Mouse (Mus musculus): ENCODE measurements around the gene Gm21149. TPM values are rescaled to one million over a fixed set of nuclear protein-coding genes. Genes with fewer than 3 reads are reported as not detected.
"Not testable (repeated sequence)": the region's sequence is repeated elsewhere in the genome, so short reads cannot be mapped to it uniquely, and the experiment has no call there.

Gm21149 gene
- polyA plus RNA-seq (2017; shearing (Covaris generic)) = not detected

DNA sequence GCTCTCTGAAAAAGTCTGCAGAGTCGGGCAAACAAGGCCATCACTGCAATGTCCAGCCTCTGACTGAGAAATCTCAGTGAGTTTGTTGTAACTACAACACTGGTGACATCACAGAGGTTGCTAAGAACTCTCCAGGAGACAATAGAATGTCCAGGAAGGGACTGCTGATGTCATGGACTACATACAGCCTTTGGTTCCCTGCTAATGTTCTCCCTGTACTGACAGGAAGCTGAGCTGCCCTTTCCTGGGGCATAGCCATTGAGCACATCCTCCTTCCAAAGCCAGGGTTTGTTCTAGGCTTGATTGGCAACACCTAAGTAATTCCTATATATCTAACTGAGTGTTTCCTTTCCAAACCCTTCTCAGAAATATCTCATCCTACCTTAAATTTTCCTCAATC is at the start of gene Gm21149:
Gene Gm21149, minus strand, starts transcription at position 101 of the 400 bp plus-strand sequence.
- ATAC-seq = not testable (repeated sequence)

DNA sequence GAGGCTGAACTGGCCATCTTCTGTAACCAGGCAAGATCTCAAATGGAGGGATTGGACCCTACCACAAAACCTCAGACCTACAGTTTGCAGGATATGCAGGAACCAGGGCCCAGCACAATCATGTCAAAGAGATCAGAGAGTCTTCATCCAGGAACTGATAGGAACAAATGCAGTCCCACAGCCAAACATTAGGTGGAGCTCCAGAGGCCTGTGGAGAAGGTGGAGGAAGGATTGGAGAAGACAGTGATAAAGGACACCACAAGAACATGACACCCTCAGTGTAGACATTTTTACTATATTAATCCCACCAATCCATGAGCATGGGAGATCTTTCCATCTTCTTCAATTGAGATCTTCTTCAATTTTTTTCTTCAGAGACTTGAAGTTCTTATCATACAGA is 46.1 kb upstream of the Gm21149 start:
- not testable (repeated sequence) for ATAC-seq

DNA sequence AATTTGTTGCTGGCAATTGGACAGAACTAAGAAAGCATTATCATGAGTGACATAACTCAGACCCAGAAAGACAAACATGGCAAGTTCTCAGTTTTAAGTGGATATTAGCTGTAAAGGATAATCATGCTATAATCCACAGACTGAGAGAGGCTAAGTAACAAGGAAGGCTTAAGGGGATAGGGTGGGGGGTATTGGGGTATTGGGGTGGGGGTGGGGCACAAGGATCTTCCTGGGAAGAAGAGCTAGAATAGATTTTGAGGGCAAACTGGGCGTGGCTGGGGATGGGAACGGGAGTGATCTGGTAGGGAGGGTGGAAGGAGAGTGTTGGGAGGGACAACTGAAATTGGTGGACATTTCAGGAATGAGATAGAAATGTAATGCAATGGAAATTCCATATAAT is 45.7 kb upstream of the Gm21149 start:
- not testable (repeated sequence) for ATAC-seq

DNA sequence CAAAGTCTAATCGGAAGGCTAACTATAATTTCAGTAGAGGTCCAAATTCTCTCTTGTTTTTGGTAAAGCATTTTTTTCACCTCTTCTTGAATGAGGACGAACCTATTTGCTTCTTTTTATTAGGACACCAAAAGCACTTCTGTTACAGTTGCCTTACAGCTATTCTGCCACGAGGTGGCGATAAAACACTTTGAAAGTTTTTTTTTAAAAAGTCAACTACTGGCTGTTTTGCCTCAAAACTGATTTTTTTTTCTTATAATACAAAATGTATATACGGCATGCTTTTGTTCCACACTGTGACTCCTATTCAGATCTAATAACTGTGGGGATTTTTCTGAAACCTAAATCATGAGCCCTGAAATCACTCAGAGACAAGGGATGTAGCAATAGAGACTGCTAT is 44.1 kb upstream of the Gm21149 start:
- not testable (repeated sequence) for ATAC-seq

DNA sequence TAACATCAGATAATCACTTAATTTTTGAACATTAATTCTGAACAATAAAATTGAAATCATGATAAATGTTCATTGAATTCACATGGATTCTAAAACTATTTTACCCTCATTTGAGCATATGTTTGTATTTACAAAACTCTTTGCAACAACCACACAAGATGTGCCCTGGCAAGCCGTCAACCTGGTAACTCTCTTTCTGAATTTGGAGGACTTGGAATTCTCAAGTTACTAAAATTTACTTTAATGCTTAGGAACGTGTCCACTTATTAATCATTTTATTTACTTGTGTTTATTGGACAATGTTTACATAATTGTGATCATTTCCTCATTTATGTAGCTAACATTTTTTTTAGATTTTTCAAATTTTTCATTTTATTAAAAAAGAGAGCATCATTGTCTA is 40.8 kb upstream of the Gm21149 start:
- ATAC-seq = not testable (repeated sequence)

DNA sequence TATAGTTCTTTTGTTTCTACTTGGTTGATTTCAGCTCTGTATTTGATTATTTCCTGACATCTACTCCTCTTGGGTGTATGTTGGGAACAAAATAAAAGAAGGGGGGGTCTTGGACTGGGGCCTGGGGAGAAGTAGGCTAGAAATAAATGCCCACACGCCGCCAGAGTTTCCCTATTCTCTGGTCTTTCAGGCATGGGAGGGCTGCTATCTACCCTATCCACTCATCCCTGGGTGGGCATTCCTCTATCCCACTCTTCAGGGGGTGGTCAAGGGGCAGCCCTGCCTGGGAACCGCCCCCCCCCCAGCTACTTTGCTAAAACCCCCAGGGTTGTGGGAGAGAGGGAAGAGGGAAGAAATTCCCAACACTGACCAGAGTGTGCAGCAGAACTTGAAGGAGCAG is 35.9 kb upstream of the Gm21149 start:
- ATAC-seq = not testable (repeated sequence)

DNA sequence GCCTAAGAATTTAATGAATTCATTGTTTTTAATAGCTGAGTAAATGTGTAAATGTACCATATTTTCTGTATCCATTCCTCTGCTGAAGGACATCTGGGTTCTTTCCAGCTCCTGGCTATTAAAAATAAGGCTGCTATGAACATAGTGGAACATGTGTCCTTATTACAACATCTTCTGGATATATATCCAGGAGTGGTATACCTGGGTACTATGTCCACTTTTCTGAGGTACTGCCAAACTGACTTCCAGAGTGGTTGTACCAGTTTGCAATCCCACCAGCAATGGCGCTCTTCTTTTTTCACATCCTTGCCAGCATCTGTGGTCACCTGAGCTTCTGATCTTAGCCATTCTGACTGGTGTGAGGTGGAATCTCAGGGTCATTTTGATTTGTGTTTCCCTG is 33.6 kb upstream of the Gm21149 start:
- ATAC-seq = not testable (repeated sequence)

DNA sequence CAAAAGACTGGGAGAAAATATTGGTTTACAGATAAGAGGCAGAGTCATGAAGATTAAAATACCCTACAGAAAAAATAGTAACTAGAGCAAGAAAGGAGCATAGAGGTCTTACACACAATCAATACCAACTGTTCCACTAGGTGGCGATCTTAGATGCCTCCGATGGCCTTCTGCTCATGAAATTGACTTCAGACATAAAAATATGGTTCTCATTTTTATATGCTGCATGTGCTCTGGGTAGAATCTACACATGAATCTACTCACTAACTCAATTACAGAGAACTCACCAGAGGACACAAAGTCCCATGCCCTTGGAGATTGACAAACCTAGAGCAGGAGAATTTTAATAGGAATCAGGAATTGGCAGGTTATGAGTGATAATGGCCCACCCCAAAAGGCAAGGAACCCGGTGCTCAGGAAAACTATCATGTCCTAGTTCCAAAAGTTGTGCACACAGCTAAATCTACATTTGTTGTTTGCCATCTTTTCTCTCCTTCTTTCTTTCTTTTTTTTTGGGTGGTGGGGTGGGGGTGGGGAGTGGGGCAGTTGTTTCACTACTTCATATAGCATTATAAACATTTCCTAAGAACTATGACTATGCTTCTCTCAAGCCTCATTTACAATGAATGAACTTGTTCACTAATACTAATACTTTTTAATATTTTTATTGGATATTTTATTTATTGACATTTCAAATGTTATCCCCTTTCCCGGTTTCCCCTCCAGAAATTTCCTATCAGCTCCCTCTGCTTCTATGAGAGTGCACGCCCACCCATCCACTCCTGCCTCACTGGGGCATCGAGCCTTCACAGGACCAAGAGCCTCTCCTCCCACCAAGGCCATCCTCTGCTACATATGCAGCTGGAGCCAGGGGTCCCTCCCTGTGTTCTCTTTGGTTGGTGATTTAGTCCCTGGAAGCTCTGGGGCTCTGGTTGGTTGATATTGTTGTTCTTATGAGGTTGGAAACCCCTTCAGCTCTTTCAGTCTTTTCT is 32.4 kb upstream of the Gm21149 start:
- not testable (repeated sequence) for ATAC-seq

DNA sequence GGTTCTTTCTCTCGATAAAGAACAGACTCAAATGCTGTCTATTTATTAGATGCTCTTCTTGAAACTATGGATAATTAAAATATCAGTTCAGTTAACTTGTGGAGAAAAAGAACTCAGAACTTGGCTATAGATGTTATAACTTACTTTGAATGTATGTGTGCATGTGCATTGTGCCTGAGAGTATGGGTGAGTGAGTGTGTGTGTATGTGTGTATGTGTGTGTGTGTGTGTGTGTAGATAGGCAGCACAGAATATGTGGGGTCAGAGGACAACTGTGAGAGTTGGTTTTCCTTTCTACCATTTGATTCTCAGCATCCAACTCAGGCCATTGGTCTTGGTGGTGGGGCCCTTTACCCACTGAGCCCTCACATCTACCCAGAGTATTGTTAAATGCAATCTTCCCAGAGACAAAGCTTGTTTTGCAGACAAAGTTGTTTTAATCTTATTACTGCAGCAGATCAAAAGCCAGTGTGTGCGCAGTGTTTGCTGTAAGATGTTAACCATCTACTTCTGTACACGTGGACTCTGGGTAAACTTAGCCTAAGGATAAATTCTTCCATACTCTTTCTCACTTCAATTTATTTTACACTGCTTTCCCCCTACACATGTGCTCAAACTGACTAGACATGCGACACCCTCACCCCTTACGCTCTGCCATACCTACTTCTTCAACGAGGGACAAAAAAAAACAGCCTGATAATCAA is 31.6 kb upstream of the Gm21149 start:
- not testable (repeated sequence) for ATAC-seq

DNA sequence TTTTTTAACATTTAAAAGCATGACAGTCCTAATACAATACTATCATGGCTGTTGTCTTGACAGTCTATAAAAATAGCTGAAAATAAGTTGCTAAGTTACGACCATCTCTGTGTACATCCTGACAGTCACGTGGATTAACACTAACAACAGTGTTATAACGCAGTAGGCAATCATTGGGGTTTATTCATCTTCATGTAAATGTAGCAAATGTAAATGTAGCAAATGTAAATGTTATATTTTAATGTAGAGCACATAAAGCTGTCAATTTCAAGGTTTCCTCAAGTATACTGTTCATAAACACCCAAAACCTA is 30.9 kb upstream of the Gm21149 start:
- no peak for ATAC-seq

DNA sequence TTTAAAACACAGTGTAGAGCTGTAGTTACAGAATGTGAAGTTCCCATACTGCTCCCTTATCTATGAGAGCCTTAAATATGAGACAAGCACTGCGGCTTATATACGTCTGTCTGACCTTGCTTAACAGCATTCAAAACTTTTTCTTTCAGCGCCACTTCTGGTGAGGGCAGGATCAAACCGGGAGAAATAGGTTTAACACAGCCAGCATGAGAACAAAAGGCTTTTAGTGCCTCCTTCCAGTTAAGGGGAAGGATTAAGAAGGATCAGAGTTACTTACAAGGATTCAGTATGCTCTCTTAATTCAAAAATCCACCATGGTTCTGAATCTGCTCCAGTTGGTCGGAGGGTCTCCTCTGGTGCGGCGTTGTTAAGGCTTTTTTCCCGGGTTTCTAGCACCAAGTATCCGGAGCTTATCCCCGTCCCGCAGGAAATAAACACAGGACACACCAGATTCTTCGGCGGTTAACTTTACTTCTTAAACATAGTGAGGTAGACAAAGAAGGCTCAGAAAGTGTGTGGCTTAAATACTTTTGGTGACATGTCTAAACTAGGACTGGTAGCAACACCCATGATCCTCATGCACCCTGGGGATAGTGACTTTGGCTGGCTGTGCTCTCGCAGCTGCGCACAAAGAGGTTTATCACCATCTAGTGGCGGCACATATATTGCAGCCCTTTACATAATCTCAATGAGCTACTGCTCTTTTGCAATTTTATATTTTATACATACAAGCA is 30.4 kb upstream of the Gm21149 start:
- ATAC-seq = no peak

DNA sequence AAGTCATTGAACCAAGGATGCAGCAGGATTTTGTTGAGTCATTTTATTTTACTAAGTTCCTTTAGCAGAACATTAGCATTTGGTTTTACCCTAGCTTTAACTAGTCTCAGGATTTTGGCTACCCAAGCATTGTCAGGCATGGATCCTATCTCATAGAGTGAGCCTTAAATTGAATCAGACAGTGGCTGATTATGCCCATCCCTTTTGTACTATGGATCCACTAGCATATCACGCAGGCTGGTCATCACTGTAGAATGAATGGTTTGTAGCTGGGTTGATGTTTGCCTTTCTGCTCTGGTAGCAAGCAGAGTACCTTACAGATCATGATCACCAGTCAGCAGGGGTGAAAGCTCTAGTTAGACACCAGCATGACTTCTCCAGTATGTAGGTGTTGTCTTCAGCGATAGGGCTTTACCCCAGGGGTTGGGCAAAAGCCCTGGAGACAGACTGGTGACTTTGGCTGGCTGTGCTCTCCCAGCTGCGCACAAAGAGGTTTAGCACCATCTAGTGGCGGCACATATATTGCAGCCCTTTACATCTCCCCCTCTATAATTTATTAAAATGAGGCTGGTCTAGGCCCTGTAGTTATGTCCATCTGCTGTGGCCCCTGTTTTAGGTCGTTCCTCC is 22.6 kb upstream of the Gm21149 start:
- ATAC-seq = not testable (repeated sequence)

DNA sequence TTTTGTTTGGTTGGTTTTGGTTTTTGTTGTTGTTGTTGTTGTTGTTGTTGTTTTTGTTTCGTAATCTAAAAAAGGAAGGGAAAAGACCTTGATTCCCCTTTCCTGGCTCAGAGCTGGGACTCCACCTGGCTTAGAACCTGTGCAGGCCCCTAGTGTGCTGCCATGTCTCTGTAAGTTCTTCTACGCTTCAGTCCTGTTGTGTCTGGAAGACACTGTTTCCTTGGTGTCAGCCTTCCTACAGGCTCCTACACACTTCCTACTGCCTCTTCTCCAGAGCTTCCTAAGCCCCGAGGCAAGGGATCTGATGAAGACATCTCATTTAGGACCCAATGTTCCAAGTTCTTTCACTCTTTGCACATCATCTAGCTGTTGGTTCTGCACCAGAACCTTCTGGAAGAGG is 22.0 kb upstream of the Gm21149 start:
- not testable (repeated sequence) for ATAC-seq

DNA sequence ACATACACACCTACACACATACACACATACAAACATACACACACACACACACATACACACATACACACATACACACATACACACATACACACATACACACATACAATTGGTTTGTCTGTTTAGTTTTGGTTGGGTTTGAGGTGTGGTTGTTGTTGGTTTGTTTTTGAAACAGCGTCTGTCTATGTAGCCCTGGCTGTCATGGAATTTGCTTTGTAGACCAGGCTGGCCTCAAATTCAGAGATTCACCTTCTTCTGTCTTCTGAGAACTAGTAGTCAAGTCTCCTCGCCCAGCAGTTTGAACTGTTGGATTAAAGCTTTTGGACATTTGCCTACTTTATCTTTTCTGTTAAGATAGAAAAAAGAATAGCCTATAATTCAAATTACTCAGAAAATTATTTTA is 14.6 kb upstream of the Gm21149 start:
- ATAC-seq = not testable (repeated sequence)

DNA sequence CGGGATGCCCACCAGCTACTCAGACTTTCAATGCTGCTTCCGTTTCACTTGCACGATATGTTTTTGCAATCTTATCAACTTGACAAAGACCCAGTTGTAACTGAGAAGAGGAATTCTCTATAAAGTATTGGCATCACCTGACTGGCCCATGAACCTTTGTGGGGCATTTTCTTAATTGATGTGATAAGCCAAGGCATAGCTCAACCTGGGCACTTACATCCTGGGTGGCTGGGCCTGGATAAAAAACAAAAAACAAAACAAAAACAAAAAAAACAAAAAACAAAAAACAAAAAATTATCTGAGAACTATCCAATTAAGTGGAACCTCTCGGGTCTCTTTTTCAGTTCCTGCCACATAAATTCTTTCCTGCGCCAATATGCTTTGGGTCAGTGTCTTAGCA is 12.4 kb upstream of the Gm21149 start:
- no peak for ATAC-seq

DNA sequence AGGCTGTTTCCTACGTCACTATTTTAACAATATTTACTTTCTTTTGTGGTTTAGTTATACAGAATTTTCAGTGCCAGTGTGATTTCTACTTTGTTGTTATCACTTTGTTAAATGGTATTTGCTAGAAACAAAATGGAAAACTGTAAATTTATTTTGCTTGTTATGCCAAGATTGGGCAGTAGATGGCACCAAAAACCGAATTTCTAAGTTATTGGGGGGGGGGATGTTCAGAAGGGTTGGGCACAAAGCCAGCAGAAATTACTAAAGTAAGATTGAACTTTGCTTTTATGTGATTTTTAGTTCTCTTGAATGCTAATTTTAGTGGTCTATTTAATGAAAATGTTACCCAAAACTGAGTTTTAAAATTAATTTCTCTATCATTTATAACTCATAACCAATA is 8.3 kb upstream of the Gm21149 start:
- not testable (repeated sequence) for ATAC-seq

DNA sequence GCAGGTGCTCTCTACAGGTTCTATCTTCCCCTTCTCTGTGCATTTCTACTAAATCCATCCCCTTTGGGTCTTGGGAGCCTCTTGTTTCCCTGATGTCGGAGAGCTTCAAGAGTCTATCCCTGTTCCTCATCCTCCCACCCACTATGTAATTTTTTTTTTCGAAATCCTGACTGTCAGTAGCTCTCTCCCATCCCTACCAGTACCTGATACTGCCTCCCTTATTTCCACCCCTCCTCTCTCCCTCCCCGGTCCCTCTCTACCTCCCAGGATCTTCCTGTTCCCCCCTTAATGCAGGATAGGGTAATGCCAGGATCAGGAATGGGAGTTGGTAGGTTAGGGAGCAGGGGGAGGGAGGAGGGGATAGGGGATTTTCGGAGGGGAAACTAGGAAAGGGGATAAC is 7.3 kb upstream of the Gm21149 start:
- ATAC-seq = not testable (repeated sequence)

DNA sequence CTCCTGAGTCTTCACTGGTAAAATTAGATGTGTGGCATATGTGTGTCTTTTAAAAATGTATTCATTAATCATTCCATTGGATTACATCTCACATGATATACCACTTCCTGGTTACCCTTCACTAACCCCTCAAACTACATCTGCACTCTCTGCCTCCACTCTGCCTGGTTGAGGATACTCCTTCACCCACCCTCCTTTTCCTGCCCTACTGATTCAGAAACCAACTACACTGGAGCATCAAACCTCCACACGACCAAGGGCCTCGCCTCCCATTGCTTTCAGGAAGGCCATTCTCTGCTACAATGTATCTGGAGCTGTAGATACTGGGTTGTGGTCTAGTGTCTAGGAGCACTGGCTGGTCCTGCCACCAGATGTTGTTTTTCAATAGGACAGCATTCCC is 6.5 kb upstream of the Gm21149 start:
- not testable (repeated sequence) for ATAC-seq

DNA sequence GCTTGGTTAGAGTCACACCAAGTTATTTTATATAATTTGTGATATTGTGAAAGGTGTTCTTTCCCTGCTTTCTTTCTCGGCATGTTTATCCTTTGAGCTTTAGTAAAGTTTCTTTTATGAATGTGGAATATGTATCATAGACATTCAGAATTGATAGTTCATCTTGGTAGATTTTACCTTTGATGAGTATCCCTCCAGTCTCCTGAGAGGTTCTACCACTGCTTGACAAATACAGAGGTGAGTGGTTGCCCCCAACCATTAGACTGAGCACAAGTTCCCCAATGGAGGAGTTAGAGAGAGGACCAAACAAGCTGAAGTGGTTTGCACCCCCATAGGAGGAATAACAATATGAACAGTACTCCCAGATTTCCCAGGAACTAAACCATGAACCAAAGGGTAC is 6.2 kb downstream of the Gm21149 start:
- not testable (repeated sequence) for ATAC-seq

DNA sequence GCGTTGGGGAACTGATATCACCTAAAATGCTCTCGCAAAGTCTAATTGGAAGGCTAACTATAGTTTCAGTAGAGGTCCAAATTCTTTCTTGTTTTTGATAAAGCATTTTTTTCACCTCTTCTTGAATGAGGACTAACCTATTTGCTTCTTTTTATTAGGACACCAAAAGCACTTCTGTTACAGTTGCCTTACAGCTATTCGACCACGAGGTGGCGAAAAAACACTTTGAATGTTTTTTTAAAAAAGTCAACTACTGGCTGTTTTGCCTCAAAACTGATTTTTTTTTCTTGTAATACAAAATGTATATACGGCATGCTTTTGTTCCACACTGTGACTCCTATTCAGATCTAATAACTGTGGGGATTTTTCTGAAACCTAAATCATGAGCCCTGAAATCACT is 8.6 kb downstream of the Gm21149 start:
- not testable (repeated sequence) for ATAC-seq

DNA sequence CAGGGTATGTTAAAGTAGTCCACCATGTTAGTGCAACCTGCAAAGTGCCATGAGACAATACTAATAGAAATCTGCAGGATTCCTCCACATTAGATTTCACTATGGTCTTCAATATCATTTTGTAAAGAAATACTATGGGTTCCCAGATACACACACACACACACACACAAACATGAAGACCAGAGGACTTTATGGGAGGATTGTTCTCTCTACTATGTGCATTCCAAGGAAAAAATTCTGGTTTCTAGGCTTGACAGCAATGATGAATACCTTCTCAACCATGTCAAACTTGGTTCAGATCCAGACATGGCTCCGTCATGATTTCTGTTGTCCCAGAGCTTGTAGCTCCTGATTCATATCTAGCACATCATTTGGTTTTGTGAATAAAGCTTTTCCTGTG is 10.1 kb downstream of the Gm21149 start:
- ATAC-seq = not testable (repeated sequence)

DNA sequence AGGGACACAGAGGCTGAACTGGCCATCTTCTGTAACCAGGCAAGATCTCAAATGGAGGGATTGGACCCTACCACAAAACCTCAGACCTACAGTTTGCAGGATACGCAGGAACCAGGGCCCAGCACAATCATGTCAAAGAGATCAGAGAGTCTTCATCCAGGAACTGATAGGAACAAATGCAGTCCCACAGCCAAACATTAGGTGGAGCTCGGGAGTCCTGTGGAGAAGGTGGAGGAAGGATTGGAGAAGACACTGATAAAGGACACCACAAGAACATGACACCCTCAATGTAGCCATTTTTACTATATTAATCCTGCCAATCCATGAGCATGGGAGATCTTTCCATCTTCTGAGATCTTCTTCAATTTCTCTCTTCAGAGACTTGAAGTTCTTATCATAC is 12.8 kb downstream of the Gm21149 start:
- ATAC-seq = not testable (repeated sequence)

DNA sequence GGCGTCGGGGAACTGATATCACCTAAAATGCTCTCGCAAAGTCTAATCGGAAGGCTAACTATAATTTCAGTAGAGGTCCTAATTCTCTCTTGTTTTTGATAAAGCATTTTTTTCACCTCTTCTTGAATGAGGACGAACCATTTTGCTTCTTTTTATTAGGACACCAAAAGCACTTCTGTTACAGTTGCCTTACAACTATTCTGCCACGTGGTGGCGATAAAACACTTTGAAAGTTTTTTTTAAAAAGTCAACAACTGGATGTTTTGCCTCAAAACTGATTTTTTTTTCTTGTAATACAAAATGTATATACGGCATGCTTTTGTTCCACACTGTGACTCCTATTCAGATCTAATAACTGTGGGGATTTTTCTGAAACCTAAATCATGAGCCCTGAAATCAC is 14.7 kb downstream of the Gm21149 start:
- ATAC-seq = not testable (repeated sequence)
